ENCODE assay signal across 14 mouse cellular contexts in the genomic region with DNA sequence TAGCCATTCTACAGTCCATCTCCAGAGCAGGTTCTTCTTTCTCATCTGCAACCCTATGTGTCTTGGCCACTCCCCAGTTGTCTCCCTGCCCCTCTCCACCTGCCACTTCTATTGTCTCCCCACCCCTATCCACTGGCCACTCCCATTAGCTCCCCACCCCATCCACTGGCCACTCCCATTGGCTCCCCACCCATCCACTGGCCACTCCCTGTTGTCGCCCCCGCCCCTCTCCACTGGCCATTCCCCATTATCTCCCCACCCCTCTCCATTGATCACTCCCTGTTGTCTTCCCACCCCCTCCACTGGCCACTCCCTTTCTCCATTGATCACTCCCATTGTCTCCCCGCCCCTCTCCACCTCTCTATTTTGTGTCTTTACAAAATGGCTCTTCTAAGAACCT. TPM values are rescaled to one million over a fixed set of nuclear protein-coding genes. Genes with fewer than 3 reads are reported as not detected.
DNase-seq lines count a peak whose midpoint lies in the region; ATAC-seq and TF ChIP-seq lines count a peak whose summit lies in the region.
"Had no signal": no experiment of that assay in that cellular context is flagged by ENCODE, and none has a peak within 500 bp of the region (broad histone marks: within the 10 kb centered on the region; RNA-seq: fewer than 3 reads in every experiment).

No protein-coding gene starts in this region.

- H3K4me3 ChIP-seq in midbrain, embryonic 10.5 days: no peak overlapping the region; the same call in 1 of the 2 replicates
- H3K4me3 ChIP-seq in midbrain, postnatal 0 days (ENCODE audit: low read depth, low read length): no peak overlapping the region
- H3K4me3 ChIP-seq in forebrain, embryonic 10.5 days: no peak overlapping the region
- H3K4me3 ChIP-seq in hindbrain, embryonic 15.5 days: no peak overlapping the region
- H3K4me3 ChIP-seq: embryonic facial prominence, embryonic 12.5 days had no signal

- peak; percentile 55 for DNase-seq in midbrain, embryonic 10.5 days (ENCODE audit: low spot score)
- no peak for DNase-seq in midbrain, postnatal 0 days (ENCODE audit: low spot score)
- DNase-seq in forebrain, embryonic 10.5 days (ENCODE audit: extremely low spot score, low spot score): no peak
- DNase-seq in adrenal gland, postnatal 4 days (ENCODE audit: low spot score in 2 of 2): no peak
- no peak for DNase-seq in adrenal gland, postnatal 25 days
- DNase-seq in spleen, postnatal 14 days (ENCODE audit: low spot score in 2 of 2): no peak
- no peak for DNase-seq in ovary, postnatal 36 days (ENCODE audit: low spot score)
- DNase-seq: kidney, postnatal 36 days had no signal

- WGBS in midbrain, embryonic 10.5 days: 31% methylated on average over 3 of the region's 3 CpGs
- WGBS in midbrain, postnatal 0 days: 43% methylated on average over 3 of the region's 3 CpGs
- WGBS in forebrain, embryonic 10.5 days: 34% methylated on average over 3 of the region's 3 CpGs
- WGBS in hindbrain, embryonic 15.5 days: 45% methylated on average over 3 of the region's 3 CpGs

- ATAC-seq in midbrain, postnatal 0 days (ENCODE audit: low FRiP score): no peak
- ATAC-seq in hindbrain, embryonic 15.5 days (ENCODE audit: low FRiP score, low read depth): no peak
- ATAC-seq: inflammation-experienced regulatory T-cells, adult 6 months had no signal

- no peak overlapping the region for H3K4me2 ChIP-seq in midbrain, postnatal 0 days (ENCODE audit: low read depth, low read length, poor library complexity, severe bottlenecking)
- no peak overlapping the region for H3K4me2 ChIP-seq in hindbrain, embryonic 15.5 days
- H3K4me2 ChIP-seq: embryonic facial prominence, embryonic 12.5 days; heart, embryonic 11.5 days had no signal

- no peaks in the 10 kb centered on the region for H3K27me3 ChIP-seq in midbrain, embryonic 10.5 days (ENCODE audit: low read depth, poor library complexity, severe bottlenecking)
- peaks cover 3% of the 10 kb centered on the region; the same call in 1 of the 2 replicates for H3K27me3 ChIP-seq in midbrain, postnatal 0 days (ENCODE audit: insufficient read depth, low read length)
- H3K27me3 ChIP-seq in forebrain, embryonic 10.5 days (ENCODE audit: poor library complexity, severe bottlenecking): no peaks in the 10 kb centered on the region
- H3K27me3 ChIP-seq in hindbrain, embryonic 15.5 days: no peaks in the 10 kb centered on the region
- H3K27me3 ChIP-seq: embryonic facial prominence, embryonic 12.5 days had no signal

- no peaks in the 10 kb centered on the region for H3K36me3 ChIP-seq in midbrain, embryonic 10.5 days
- H3K36me3 ChIP-seq in midbrain, postnatal 0 days (ENCODE audit: insufficient read depth, low read length): no peaks in the 10 kb centered on the region
- no peaks in the 10 kb centered on the region for H3K36me3 ChIP-seq in forebrain, embryonic 10.5 days (replicated peaks)
- no peaks in the 10 kb centered on the region for H3K36me3 ChIP-seq in hindbrain, embryonic 15.5 days
- H3K36me3 ChIP-seq: embryonic facial prominence, embryonic 12.5 days had no signal

- H3K9ac ChIP-seq in midbrain, postnatal 0 days (replicated peaks; ENCODE audit: low read length, poor library complexity, severe bottlenecking): no peak overlapping the region
- no peak overlapping the region for H3K9ac ChIP-seq in hindbrain, embryonic 15.5 days
- H3K9ac ChIP-seq: embryonic facial prominence, embryonic 12.5 days; liver, embryonic 14.5 days had no signal

- no peaks in the 10 kb centered on the region for H3K9me3 ChIP-seq in midbrain, embryonic 10.5 days (replicated peaks)
- no peaks in the 10 kb centered on the region for H3K9me3 ChIP-seq in midbrain, postnatal 0 days (ENCODE audit: low read length)
- H3K9me3 ChIP-seq in forebrain, embryonic 10.5 days: no peaks in the 10 kb centered on the region
- no peaks in the 10 kb centered on the region for H3K9me3 ChIP-seq in hindbrain, embryonic 15.5 days
- H3K9me3 ChIP-seq: embryonic facial prominence, embryonic 12.5 days had no signal

- H3K4me1 ChIP-seq in midbrain, embryonic 10.5 days: peaks cover 56% of the 10 kb centered on the region
- 0 out of 2 replicates have a peak, but pooled peaks cover 3% of the 10 kb centered on the region for H3K4me1 ChIP-seq in midbrain, postnatal 0 days (ENCODE audit: insufficient read depth, low read length)
- peaks cover 45% of the 10 kb centered on the region for H3K4me1 ChIP-seq in forebrain, embryonic 10.5 days
- H3K4me1 ChIP-seq in hindbrain, embryonic 15.5 days (replicated peaks): peaks cover 38% of the 10 kb centered on the region

- peak overlapping the region; percentile 73 for H3K27ac ChIP-seq in midbrain, embryonic 10.5 days (replicated peaks)
- no peak overlapping the region for H3K27ac ChIP-seq in midbrain, postnatal 0 days (ENCODE audit: low read depth, low read length)
- peak overlapping the region; percentile 72; the same call in 1 of the 2 replicates for H3K27ac ChIP-seq in forebrain, embryonic 10.5 days
- H3K27ac ChIP-seq in hindbrain, embryonic 15.5 days (replicated peaks): peak overlapping the region; percentile 65
- H3K27ac ChIP-seq: embryonic facial prominence, embryonic 12.5 days; liver, embryonic 14.5 days; macrophage had no signal

- TF ChIP-seq CTCF in midbrain, postnatal 0 days (IDR thresholded peaks at IDR 0.05): no peak

RNA-seq across cellular contexts. Expression of a gene that starts 39.2 kb away (rescaled TPM):
- polyA plus RNA-seq in midbrain, embryonic 10.5 days (2016; fragmentation: Nextera tagmentation; extraction: Ambion mirVana): 10.6 and 12.3 TPM in 2 replicates
- 31.3 and 37.7 TPM in 2 replicates for total RNA-seq in midbrain, postnatal 0 days (2014; rRNA removed)
- polyA plus RNA-seq in midbrain, postnatal 0 days (2015; fragmentation: Nextera tagmentation; extraction: Ambion mirVana): 14.1 and 22.4 TPM in 2 replicates
- 9.0 and 11.0 TPM in 2 replicates for polyA plus RNA-seq in forebrain, embryonic 10.5 days (2016; fragmentation: Nextera tagmentation; extraction: Ambion mirVana)
- polyA plus RNA-seq in hindbrain, embryonic 15.5 days (2015; fragmentation: Nextera tagmentation; extraction: Ambion mirVana): 21.0 and 29.2 TPM in 2 replicates
- 10 to 100 TPM; 10.9 to 13.6 TPM for total RNA-seq in adrenal gland, postnatal 4 days (2021)
- total RNA-seq in adrenal gland, postnatal 25 days (2021): 4.4 and 4.8 TPM in 2 replicates
- polyA plus RNA-seq: macrophage had no signal
